Mouse (Mus musculus): ENCODE measurements around the gene Gata1.

DNA sequence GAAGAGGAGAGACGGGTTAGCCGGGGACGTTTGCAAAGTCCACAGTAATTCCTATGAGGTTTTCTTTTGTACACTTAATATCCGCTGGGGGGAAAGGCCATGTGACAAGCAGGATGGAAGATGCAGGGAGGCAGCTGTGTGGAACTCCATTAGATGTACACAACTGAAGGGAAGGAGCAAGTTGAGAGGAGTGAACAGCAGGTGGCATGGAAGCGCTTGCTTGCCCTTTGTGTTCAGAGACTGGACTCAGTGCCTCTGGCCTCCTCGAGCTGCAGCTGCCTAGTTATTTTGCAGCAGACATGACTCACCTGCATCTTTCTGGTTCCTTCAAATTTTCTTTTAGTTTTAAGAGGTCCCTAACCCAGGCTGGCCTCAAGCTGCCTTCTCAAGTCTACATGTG, 67.4 kb downstream of the Gata1 start:
- TF ChIP-seq CTCF (IDR thresholded peaks at IDR 0.05; ENCODE audit: low read depth, low read length) (no peak), GATA1 (IDR thresholded peaks at IDR 0.05; ENCODE audit: borderline replicate concordance, low read length) (no peak), POLR2AphosphoS5 (IDR thresholded peaks at IDR 0.05; ENCODE audit: insufficient replicate concordance, low read depth, low read length) (no peak), TAL1 (conservative IDR thresholded peaks at IDR 0.05; ENCODE audit: low read depth, low read length) (no peak), GATA2 (IDR thresholded peaks at IDR 0.05; ENCODE audit: borderline replicate concordance, low read depth, low read length) (no peak)

Measured in G1E (cell line).